Mouse (Mus musculus) heart, embryonic 11.5 days (tissue): ENCODE data around the gene Pspc1. TPM values are rescaled to one million over a fixed set of nuclear protein-coding genes. Genes with fewer than 3 reads are reported as not detected.
"Not testable (repeated sequence)": the region's sequence is repeated elsewhere in the genome, so short reads cannot be mapped to it uniquely, and the experiment has no call there.

Experiments used
- ATAC-seq: fragments of 200-750 bp; cut with Nextera tagmentation; replicated peaks from 2 replicates; pipeline ENCODE4 v1.8.0; 2017; ENCODE audit warnings: moderate library complexity; ENCODE audit not compliant: insufficient number of reproducible peaks, low FRiP score, low TSS enrichment
- H3K27ac ChIP-seq: fragments of 300-500 bp; sonication (generic); 2 replicates; pipeline ENCODE4 v1.5.1; 2014; ENCODE audit warnings: mild to moderate bottlenecking, low read depth, low read length
- H3K27me3 ChIP-seq: fragments of 300-500 bp; sonication (generic); 2 replicates; pipeline ENCODE4 v1.6.1; 2014; ENCODE audit warnings: mild to moderate bottlenecking, low read length, mixed read lengths; ENCODE audit not compliant: control insufficient read depth, insufficient read depth
- H3K36me3 ChIP-seq: fragments of 300-500 bp; sonication (generic); 2 replicates; pipeline ENCODE4 v1.6.1; 2014; ENCODE audit warnings: mild to moderate bottlenecking, low read length, moderate library complexity, mixed read lengths; ENCODE audit not compliant: control insufficient read depth, insufficient read depth
- H3K4me1 ChIP-seq: fragments of 300-500 bp; sonication (generic); 2 replicates; pipeline ENCODE4 v1.6.1; 2014; ENCODE audit warnings: low read length; ENCODE audit not compliant: control insufficient read depth, insufficient read depth
- H3K4me2 ChIP-seq: fragments of 300-500 bp; sonication (generic); 2 replicates; pipeline ENCODE4 v1.6.1; 2014; ENCODE audit warnings: mild to moderate bottlenecking, moderate library complexity
- H3K4me3 ChIP-seq: fragments of 300-500 bp; sonication (generic); 2 replicates; pipeline ENCODE4 v1.5.1; 2014; ENCODE audit warnings: low read depth, low read length
- H3K9ac ChIP-seq: fragments of 300-500 bp; sonication (generic); 2 replicates; pipeline ENCODE4 v1.6.1; 2014; ENCODE audit warnings: mild to moderate bottlenecking, low read depth, low read length, moderate library complexity
- H3K9me3 ChIP-seq: fragments of 300-500 bp; sonication (generic); replicated peaks from 2 replicates; pipeline ENCODE4 v1.6.1; 2016; ENCODE audit warnings: low read length; ENCODE audit not compliant: control insufficient read depth
- WGBS: fragments of 180-500 bp; shearing (Covaris S2); extraction: QIAGEN DNeasy Blood & Tissue Kit; methylation state at CpG from one replicate; pipeline ENCODE4 v1.1.7; 2014; ENCODE audit not compliant: insufficient replicate concordance; 5-methylcytosine and 5-hydroxymethylcytosine counted together
- polyA plus RNA-seq: library from polyadenylated mRNA; unstranded; fragments of >200 nt; fragmentation: Nextera tagmentation; extraction: Ambion mirVana; gene quantifications from 2 replicates; pipeline ENCODE4 v1.2.1, GENCODE M21; 2014

Pspc1 gene
- polyA plus RNA-seq, 1 experiment from 2014 or later, result 36.7 TPM

- H3K9ac ChIP-seq, result no peak overlapping the region
- H3K9me3 ChIP-seq, result no peaks in the 10 kb centered on the region
- WGBS, result 37% methylated on average over 2 of the region's 2 CpGs
- no peak overlapping the region for H3K4me3 ChIP-seq
- H3K4me1 ChIP-seq, result no peaks in the 10 kb centered on the region
- H3K27ac ChIP-seq, result no peak overlapping the region
- H3K4me2 ChIP-seq, result no peak overlapping the region
- no peaks in the 10 kb centered on the region for H3K27me3 ChIP-seq
- no peak for ATAC-seq
- peaks cover 19% of the 10 kb centered on the region for H3K36me3 ChIP-seq
Observed at GRCm38 (mm10) chr14:56793243-56793642, 15.1 kb upstream of the Pspc1 start.

- ATAC-seq, result no peak
- no peaks in the 10 kb centered on the region for H3K36me3 ChIP-seq
- no peak overlapping the region for H3K27ac ChIP-seq
- no peaks in the 10 kb centered on the region for H3K27me3 ChIP-seq
- no peak overlapping the region for H3K9ac ChIP-seq
- no peaks in the 10 kb centered on the region for H3K9me3 ChIP-seq
- no peak overlapping the region for H3K4me3 ChIP-seq
- H3K4me2 ChIP-seq, result no peak overlapping the region
- H3K4me1 ChIP-seq, result no peaks in the 10 kb centered on the region
- WGBS, result 82% methylated on average over 1 of the region's 1 CpGs
Observed at GRCm38 (mm10) chr14:56784575-56784974, 6.5 kb upstream of the Pspc1 start.

- Histone ChIP-seq H3K4me3 (peak overlapping the region; percentile 88), H3K4me1 (peaks cover 12% of the 10 kb centered on the region), H3K27me3 (no peaks in the 10 kb centered on the region), H3K27ac (peak overlapping the region; percentile 90), H3K4me2 (peak overlapping the region; percentile 59), H3K9me3 (no peaks in the 10 kb centered on the region), H3K9ac (peak overlapping the region; percentile 59), H3K36me3 (no peaks in the 10 kb centered on the region)
- no peak; the same call in 1 of the 2 replicates for ATAC-seq
- 33% methylated on average over 3 of the region's 3 CpGs for WGBS
Observed at GRCm38 (mm10) chr14:56778933-56779300, 801 bp upstream of the Pspc1 start.

GRCm38 (mm10) chr14:56777360-56778136, 568 bp downstream of the Pspc1 start:
- WGBS, result under 1% methylated on average over 70 of the region's 71 CpGs
- Histone ChIP-seq H3K27me3 (no peaks in the 10 kb centered on the region), H3K4me1 (peaks cover 12% of the 10 kb centered on the region), H3K9ac (peak overlapping the region; percentile 90), H3K4me3 (peak overlapping the region; percentile 88), H3K9me3 (no peaks in the 10 kb centered on the region), H3K27ac (peak overlapping the region; percentile 90), H3K4me2 (peak overlapping the region; percentile 85), H3K36me3 (no peaks in the 10 kb centered on the region)
- 0 out of 2 replicates have a peak, but pooled peaks have one; percentile 4 for ATAC-seq

- WGBS, result 23% methylated on average over 11 of the region's 11 CpGs
- no peak for ATAC-seq
- Histone ChIP-seq H3K4me3 (peak overlapping the region; percentile 88), H3K9ac (peak overlapping the region; percentile 22; the same call in 1 of the 2 replicates), H3K9me3 (no peaks in the 10 kb centered on the region), H3K27ac (no peak overlapping the region), H3K4me2 (peak overlapping the region; percentile 85), H3K36me3 (peaks cover 3% of the 10 kb centered on the region; the same call in 1 of the 2 replicates), H3K4me1 (peaks cover 12% of the 10 kb centered on the region), H3K27me3 (no peaks in the 10 kb centered on the region)
Observed at GRCm38 (mm10) chr14:56776571-56777238, 1.4 kb downstream of the Pspc1 start.

- H3K36me3 ChIP-seq, result peaks cover 6% of the 10 kb centered on the region; the same call in 1 of the 2 replicates
- H3K9ac ChIP-seq, result no peak overlapping the region
- 0 out of 2 replicates have a peak overlapping the region, but pooled peaks have one; percentile 21 for H3K4me3 ChIP-seq
- H3K27ac ChIP-seq, result no peak overlapping the region
- no peaks in the 10 kb centered on the region for H3K9me3 ChIP-seq
- peak overlapping the region; percentile 54 for H3K4me2 ChIP-seq
- no peak for ATAC-seq
- H3K27me3 ChIP-seq, result no peaks in the 10 kb centered on the region
- 77% methylated on average over 4 of the region's 4 CpGs for WGBS
- H3K4me1 ChIP-seq, result peaks cover 12% of the 10 kb centered on the region
Observed at GRCm38 (mm10) chr14:56775416-56775815, 2.7 kb downstream of the Pspc1 start.

GRCm38 (mm10) chr14:56766438-56766837, 11.7 kb downstream of the Pspc1 start:
- not testable (repeated sequence) for ATAC-seq, H3K4me3 ChIP-seq, H3K9me3 ChIP-seq, H3K4me1 ChIP-seq, H3K4me2 ChIP-seq, H3K27ac ChIP-seq, H3K9ac ChIP-seq, H3K27me3 ChIP-seq
- H3K36me3 ChIP-seq, result peaks cover 11% of the 10 kb centered on the region
- WGBS, result 78% methylated on average over 2 of the region's 2 CpGs

GRCm38 (mm10) chr14:56765117-56765516, 13.0 kb downstream of the Pspc1 start:
- not testable (repeated sequence) for H3K27me3 ChIP-seq, H3K27ac ChIP-seq, ATAC-seq, H3K4me2 ChIP-seq, H3K9me3 ChIP-seq, H3K4me1 ChIP-seq, H3K9ac ChIP-seq, H3K4me3 ChIP-seq
- peaks cover 21% of the 10 kb centered on the region for H3K36me3 ChIP-seq
- WGBS, result 91% methylated on average over 2 of the region's 3 CpGs
